16 mouse cellular contexts compared by ENCODE assay signal in genomic region chr1:54887873-54888272, GRCm38 (mm10). TPM values are rescaled to one million over a fixed set of nuclear protein-coding genes. Genes with fewer than 3 reads are reported as not detected.
A peak's percentile ranks its signal among the peaks of the same experiment; 100 is the strongest.
DNase-seq lines count a peak whose midpoint lies in the region; ATAC-seq and TF ChIP-seq lines count a peak whose summit lies in the region.
"Had no signal": no experiment of that assay in that cellular context is flagged by ENCODE, and none has a peak within 500 bp of the region (broad histone marks: within the 10 kb centered on the region; RNA-seq: fewer than 3 reads in every experiment).

No protein-coding gene starts in this region.

- 70% methylated on average over 3 of the region's 3 CpGs for WGBS in hindbrain, postnatal 0 days
- 78% methylated on average over 3 of the region's 3 CpGs for WGBS in hindbrain, embryonic 13.5 days
- WGBS in lung, postnatal 0 days = 48% methylated on average over 3 of the region's 3 CpGs
- WGBS in embryonic facial prominence, embryonic 15.5 days = 39% methylated on average over 3 of the region's 3 CpGs
- 47% methylated on average over 3 of the region's 3 CpGs for WGBS in stomach, embryonic 15.5 days

- no peak for TF ChIP-seq EP300 in lung, postnatal 0 days (IDR thresholded peaks at IDR 0.05)

- H3K4me2 ChIP-seq in hindbrain, postnatal 0 days (ENCODE audit: low read depth, low read length) = no peak overlapping the region
- H3K4me2 ChIP-seq in hindbrain, embryonic 13.5 days = no peak overlapping the region
- H3K4me2 ChIP-seq in lung, postnatal 0 days (replicated peaks; ENCODE audit: low read depth, low read length) = no peak overlapping the region
- no peak overlapping the region for H3K4me2 ChIP-seq in embryonic facial prominence, embryonic 15.5 days (replicated peaks)
- H3K4me2 ChIP-seq in stomach, embryonic 15.5 days = no peak overlapping the region
- H3K4me2 ChIP-seq: hindbrain, embryonic 15.5 days; midbrain, embryonic 12.5 days; neural tube, embryonic 15.5 days had no signal

- no peaks in the 10 kb centered on the region for H3K36me3 ChIP-seq in hindbrain, postnatal 0 days (ENCODE audit: insufficient read depth, low read length)
- no peaks in the 10 kb centered on the region for H3K36me3 ChIP-seq in hindbrain, embryonic 13.5 days
- H3K36me3 ChIP-seq in lung, postnatal 0 days (ENCODE audit: insufficient read depth, low read length) = no peaks in the 10 kb centered on the region
- no peaks in the 10 kb centered on the region for H3K36me3 ChIP-seq in embryonic facial prominence, embryonic 15.5 days
- no peaks in the 10 kb centered on the region for H3K36me3 ChIP-seq in stomach, embryonic 15.5 days
- H3K36me3 ChIP-seq: hindbrain, embryonic 15.5 days; midbrain, embryonic 12.5 days; neural tube, embryonic 15.5 days had no signal

- H3K4me1 ChIP-seq in hindbrain, postnatal 0 days (ENCODE audit: insufficient read depth, low read length) = 0 out of 2 replicates have a peak, but pooled peaks cover 4% of the 10 kb centered on the region
- H3K4me1 ChIP-seq in hindbrain, embryonic 13.5 days (replicated peaks) = peaks cover 13% of the 10 kb centered on the region; the same call in 1 of the 2 replicates
- peaks cover 8% of the 10 kb centered on the region for H3K4me1 ChIP-seq in lung, postnatal 0 days (ENCODE audit: insufficient read depth, low read depth, low read length)
- H3K4me1 ChIP-seq in embryonic facial prominence, embryonic 15.5 days = peaks cover 19% of the 10 kb centered on the region
- 0 out of 2 replicates have a peak, but pooled peaks cover 3% of the 10 kb centered on the region for H3K4me1 ChIP-seq in stomach, embryonic 15.5 days
- H3K4me1 ChIP-seq: midbrain, embryonic 12.5 days had no signal

- H3K27me3 ChIP-seq in hindbrain, postnatal 0 days (ENCODE audit: insufficient read depth, low read length) = no peaks in the 10 kb centered on the region
- no peaks in the 10 kb centered on the region for H3K27me3 ChIP-seq in hindbrain, embryonic 13.5 days
- no peaks in the 10 kb centered on the region for H3K27me3 ChIP-seq in lung, postnatal 0 days (replicated peaks; ENCODE audit: insufficient read depth, low read length)
- no peaks in the 10 kb centered on the region for H3K27me3 ChIP-seq in embryonic facial prominence, embryonic 15.5 days
- H3K27me3 ChIP-seq in stomach, embryonic 15.5 days (replicated peaks) = no peaks in the 10 kb centered on the region
- H3K27me3 ChIP-seq: hindbrain, embryonic 15.5 days; midbrain, embryonic 12.5 days; neural tube, embryonic 15.5 days; Patski had no signal

- no peak for ATAC-seq in hindbrain, postnatal 0 days
- ATAC-seq in hindbrain, embryonic 13.5 days (ENCODE audit: low FRiP score) = no peak
- ATAC-seq in lung, postnatal 0 days = peak; percentile 48
- no peak for ATAC-seq in embryonic facial prominence, embryonic 15.5 days (ENCODE audit: insufficient number of reproducible peaks, low FRiP score, low TSS enrichment, low read depth)
- ATAC-seq in stomach, embryonic 15.5 days (ENCODE audit: insufficient read depth, low FRiP score, low read depth) = 0 out of 2 replicates have a peak, but pooled peaks have one; percentile 14
- ATAC-seq: forebrain, embryonic 16.5 days; Patski had no signal

- H3K9me3 ChIP-seq in hindbrain, postnatal 0 days (ENCODE audit: low read length) = no peaks in the 10 kb centered on the region
- H3K9me3 ChIP-seq in hindbrain, embryonic 13.5 days = no peaks in the 10 kb centered on the region; the same call in 1 of the 2 replicates
- no peaks in the 10 kb centered on the region for H3K9me3 ChIP-seq in lung, postnatal 0 days (ENCODE audit: low read length)
- no peaks in the 10 kb centered on the region for H3K9me3 ChIP-seq in embryonic facial prominence, embryonic 15.5 days (replicated peaks)
- no peaks in the 10 kb centered on the region for H3K9me3 ChIP-seq in stomach, embryonic 15.5 days
- H3K9me3 ChIP-seq: hindbrain, embryonic 15.5 days; midbrain, embryonic 12.5 days; neural tube, embryonic 15.5 days had no signal

- no peak overlapping the region for H3K27ac ChIP-seq in hindbrain, postnatal 0 days
- no peak overlapping the region for H3K27ac ChIP-seq in hindbrain, embryonic 13.5 days
- H3K27ac ChIP-seq in lung, postnatal 0 days (ENCODE audit: low read length) = no peak overlapping the region
- H3K27ac ChIP-seq in embryonic facial prominence, embryonic 15.5 days (replicated peaks) = peak overlapping the region; percentile 55
- H3K27ac ChIP-seq in stomach, embryonic 15.5 days = peak overlapping the region; percentile 31; the same call in 1 of the 2 replicates
- H3K27ac ChIP-seq: hindbrain, embryonic 15.5 days; midbrain, embryonic 12.5 days had no signal

- no peak overlapping the region for H3K4me3 ChIP-seq in hindbrain, postnatal 0 days (ENCODE audit: low read length)
- H3K4me3 ChIP-seq in hindbrain, embryonic 13.5 days = no peak overlapping the region
- H3K4me3 ChIP-seq in lung, postnatal 0 days (ENCODE audit: low read depth, low read length) = no peak overlapping the region
- no peak overlapping the region for H3K4me3 ChIP-seq in embryonic facial prominence, embryonic 15.5 days (replicated peaks)
- no peak overlapping the region for H3K4me3 ChIP-seq in stomach, embryonic 15.5 days (replicated peaks)
- H3K4me3 ChIP-seq: hindbrain, embryonic 15.5 days; midbrain, embryonic 12.5 days; myocyte; neural tube, embryonic 15.5 days had no signal

- peak; percentile 18 for DNase-seq in hindbrain, postnatal 0 days (ENCODE audit: low spot score)
- DNase-seq in lung, postnatal 0 days (ENCODE audit: low spot score) = peak; percentile 43
- no peak for DNase-seq in lung, adult 18-20 months
- DNase-seq in cerebellum, adult 8-10 months = no peak
- DNase-seq: cerebellum, adult 9-11 months; kidney, adult 2 months; thymus, postnatal 14 days had no signal

- TF ChIP-seq CTCF in hindbrain, postnatal 0 days (IDR thresholded peaks at IDR 0.05; ENCODE audit: low read depth) = no peak
- no peak for TF ChIP-seq CTCF in lung, postnatal 0 days (IDR thresholded peaks at IDR 0.05)

- no peak overlapping the region for H3K9ac ChIP-seq in hindbrain, postnatal 0 days (replicated peaks; ENCODE audit: low read length)
- H3K9ac ChIP-seq in hindbrain, embryonic 13.5 days = no peak overlapping the region
- no peak overlapping the region for H3K9ac ChIP-seq in lung, postnatal 0 days (replicated peaks; ENCODE audit: low read depth)
- H3K9ac ChIP-seq in embryonic facial prominence, embryonic 15.5 days = no peak overlapping the region
- H3K9ac ChIP-seq in stomach, embryonic 15.5 days = no peak overlapping the region
- H3K9ac ChIP-seq: hindbrain, embryonic 15.5 days; midbrain, embryonic 12.5 days; neural tube, embryonic 15.5 days had no signal

RNA-seq across cellular contexts. Expression of gene Ankrd44, which starts 38.3 kb away (rescaled TPM):
- 41.9 and 82.9 TPM in 2 replicates for total RNA-seq in hindbrain, postnatal 0 days (2014; rRNA removed)
- polyA plus RNA-seq in hindbrain, postnatal 0 days (2015; fragmentation: Nextera tagmentation; extraction: Ambion mirVana) = 13.7 and 13.8 TPM in 2 replicates
- polyA plus RNA-seq in hindbrain, embryonic 13.5 days (2015; fragmentation: Nextera tagmentation; extraction: Ambion mirVana) = 20.9 and 21.1 TPM in 2 replicates
- polyA plus RNA-seq in lung, postnatal 0 days (2015; fragmentation: Nextera tagmentation; extraction: Ambion mirVana) = 16.5 and 17.8 TPM in 2 replicates
- polyA plus RNA-seq in embryonic facial prominence, embryonic 15.5 days (2015; fragmentation: Nextera tagmentation; extraction: Ambion mirVana) = 22.9 and 23.1 TPM in 2 replicates
- polyA plus RNA-seq in stomach, embryonic 15.5 days (2015; fragmentation: Nextera tagmentation; extraction: Ambion mirVana) = 11.2 and 11.8 TPM in 2 replicates

Comparison
In these comparisons a context has a peak if more than half of its experiments do, and no peak if none do; other contexts are left out.
1. DNase-seq: peak in hindbrain, postnatal 0 days (single experiment) and lung, postnatal 0 days (single experiment); none in lung, adult 18-20 months (0 of 2) and cerebellum, adult 8-10 months (single experiment).
2. ATAC-seq: peak in lung, postnatal 0 days (single experiment) and stomach, embryonic 15.5 days (single experiment); none in hindbrain, postnatal 0 days (single experiment), hindbrain, embryonic 13.5 days (single experiment) and embryonic facial prominence, embryonic 15.5 days (single experiment).
3. H3K27ac ChIP-seq: peak in embryonic facial prominence, embryonic 15.5 days (single experiment) and stomach, embryonic 15.5 days (single experiment); none in hindbrain, postnatal 0 days (single experiment), hindbrain, embryonic 13.5 days (single experiment) and lung, postnatal 0 days (single experiment).